Mouse (Mus musculus) spleen, adult 2 months (tissue): ENCODE measurements around the gene Cdyl. TPM values are rescaled to one million over a fixed set of nuclear protein-coding genes. Genes with fewer than 3 reads are reported as not detected.
A peak's percentile ranks its signal among the peaks of the same experiment; 100 is the strongest.

Source experiments
- DNase-seq, 2 experiments: peaks; one replicate each; pipeline versions ENCODE4 v3.0.0 to v3.0.0-alpha.2; 2012 to 2021; ENCODE audit warnings: low spot score in 2 of 2, low read depth in 1 of 2
- H3K27ac ChIP-seq: fragments of 200-500 bp; 2 replicates; pipeline ENCODE4 v1.5.1; 2012; ENCODE audit warnings: low read length, inconsistent platforms; ENCODE audit not compliant: insufficient read depth
- H3K27me3 ChIP-seq: fragments of 200-500 bp; 2 replicates; pipeline ENCODE4 v1.6.1; 2012; ENCODE audit warnings: mild to moderate bottlenecking, moderate library complexity, low read length, inconsistent platforms; ENCODE audit not compliant: control insufficient read depth, insufficient read depth
- H3K36me3 ChIP-seq: fragments of 200-500 bp; 2 replicates; pipeline ENCODE4 v1.6.1; 2012; ENCODE audit warnings: mild to moderate bottlenecking, low read length, inconsistent platforms; ENCODE audit not compliant: control insufficient read depth, insufficient read depth
- H3K4me1 ChIP-seq: fragments of 200-500 bp; 2 replicates; pipeline ENCODE4 v1.6.1; 2011; ENCODE audit warnings: inconsistent platforms; ENCODE audit not compliant: control insufficient read depth, insufficient read depth, insufficient read length
- H3K4me3 ChIP-seq: fragments of 200-500 bp; 2 replicates; pipeline ENCODE4 v1.5.1; 2011; ENCODE audit warnings: mild to moderate bottlenecking, inconsistent platforms; ENCODE audit not compliant: insufficient read depth, insufficient read length; ENCODE audit errors: extremely low read depth
- CTCF ChIP-seq: fragments of 200-500 bp; IDR thresholded peaks from 2 replicates; pipeline ENCODE4 v1.5.1; 2011; ENCODE audit warnings: mild to moderate bottlenecking, inconsistent platforms; ENCODE audit not compliant: insufficient read depth, insufficient read length, insufficient replicate concordance; ENCODE audit errors: extremely low read depth
- POLR2A ChIP-seq: fragments of 200-500 bp; IDR thresholded peaks from 2 replicates; pipeline ENCODE4 v1.6.1; 2011; ENCODE audit warnings: low read depth, low read length, inconsistent platforms
- WGBS: fragments of 180-500 bp; shearing (Covaris S2); methylation state at CpG from one replicate; pipeline ENCODE4 v1.1.7; 2018; 5-methylcytosine and 5-hydroxymethylcytosine counted together
- polyA plus RNA-seq: library from polyadenylated mRNA; depleted of rRNA; stranded (reverse); fragments of >200 nt; gene quantifications from 2 replicates; pipeline ENCODE4 v1.2.3, GENCODE M21; 2012

Gene Cdyl
- polyA plus RNA-seq, 1 experiment, result 4.4 TPM

DNA sequence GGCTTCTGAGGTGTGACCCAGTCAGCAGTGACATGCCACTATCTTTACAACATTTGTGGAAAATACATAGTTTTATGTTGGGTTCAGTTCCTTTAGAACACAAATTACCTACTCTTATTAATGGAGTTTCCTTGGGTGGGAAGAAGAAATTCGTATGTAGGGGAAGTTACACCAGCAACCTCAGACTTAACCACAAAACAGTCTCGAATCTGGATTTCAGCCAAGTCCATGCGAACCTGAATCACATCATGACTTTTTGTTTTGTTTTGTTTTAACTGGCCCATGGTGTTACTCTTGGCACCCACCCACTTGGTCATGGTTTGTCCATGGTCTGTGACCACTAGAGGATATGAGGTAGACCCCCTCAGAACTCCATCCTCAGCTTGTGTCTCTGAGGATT lies 211.5 kb downstream of the Cdyl start:
- no peak overlapping the region for H3K4me3 ChIP-seq
- peaks cover 4% of the 10 kb centered on the region for H3K36me3 ChIP-seq
- no peak overlapping the region for H3K27ac ChIP-seq
- H3K4me1 ChIP-seq, result peaks cover 6% of the 10 kb centered on the region; the same call in 1 of the 2 replicates
- no peaks in the 10 kb centered on the region for H3K27me3 ChIP-seq
- 10% methylated on average over 3 of the region's 3 CpGs for WGBS
- TF ChIP-seq CTCF (no peak), POLR2A (no peak)
- peak in 1 of 2 experiments; percentile 17 for DNase-seq

DNA sequence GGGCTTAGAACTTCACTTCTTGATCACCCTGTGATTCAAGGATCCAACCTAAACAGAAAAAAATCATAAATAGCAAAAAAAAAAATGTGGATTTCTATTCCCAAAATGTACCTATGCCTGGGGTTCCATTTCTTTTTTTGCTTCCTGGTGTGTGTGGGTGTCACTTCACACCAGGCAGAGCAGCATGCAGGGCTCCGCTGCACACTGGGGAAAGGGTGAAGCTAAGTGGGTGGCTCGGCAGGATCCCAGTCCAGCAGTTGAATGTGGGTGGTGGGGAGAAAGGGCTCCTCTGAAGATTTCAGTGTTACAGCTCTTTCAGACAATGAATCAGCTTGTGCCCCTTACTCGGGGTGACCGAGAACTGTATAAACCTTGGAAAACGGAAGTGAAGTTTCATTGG lies 215.8 kb downstream of the Cdyl start:
- peaks cover 6% of the 10 kb centered on the region; the same call in 1 of the 2 replicates for H3K4me1 ChIP-seq
- no peak overlapping the region for H3K4me3 ChIP-seq
- peaks cover 4% of the 10 kb centered on the region for H3K36me3 ChIP-seq
- no peaks in the 10 kb centered on the region for H3K27me3 ChIP-seq
- 94% methylated on average over 5 of the region's 5 CpGs for WGBS
- TF ChIP-seq CTCF (no peak), POLR2A (no peak)
- H3K27ac ChIP-seq, result no peak overlapping the region
- DNase-seq, result no peak

DNA sequence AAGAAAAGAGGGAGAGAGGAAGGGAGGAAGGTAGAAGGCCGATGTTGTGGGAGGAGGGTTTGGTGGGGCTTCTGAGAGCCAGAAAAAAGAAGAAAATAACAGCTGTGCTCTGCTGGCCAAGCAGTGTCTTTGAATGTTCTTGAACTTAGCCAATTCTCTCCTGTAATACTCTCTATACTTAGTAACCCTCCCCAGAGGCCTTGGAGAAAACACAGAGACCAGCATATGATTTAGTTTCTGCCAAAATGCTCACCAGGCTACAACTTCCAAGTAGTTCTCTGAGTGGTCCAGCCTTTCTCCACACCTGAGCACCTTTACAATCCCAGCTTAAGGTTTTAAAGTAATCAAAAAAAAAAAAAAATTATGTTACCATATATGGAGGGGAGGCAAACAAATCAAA lies 218.6 kb downstream of the Cdyl start:
- Histone ChIP-seq H3K4me1 (no peaks in the 10 kb centered on the region; the same call in 1 of the 2 replicates), H3K27me3 (no peaks in the 10 kb centered on the region), H3K27ac (no peak overlapping the region), H3K4me3 (no peak overlapping the region), H3K36me3 (peaks cover 4% of the 10 kb centered on the region)
- WGBS, result 48% methylated on average over 1 of the region's 1 CpGs
- no peak for DNase-seq
- TF ChIP-seq CTCF, result no peak
- no peak for TF ChIP-seq POLR2A

DNA sequence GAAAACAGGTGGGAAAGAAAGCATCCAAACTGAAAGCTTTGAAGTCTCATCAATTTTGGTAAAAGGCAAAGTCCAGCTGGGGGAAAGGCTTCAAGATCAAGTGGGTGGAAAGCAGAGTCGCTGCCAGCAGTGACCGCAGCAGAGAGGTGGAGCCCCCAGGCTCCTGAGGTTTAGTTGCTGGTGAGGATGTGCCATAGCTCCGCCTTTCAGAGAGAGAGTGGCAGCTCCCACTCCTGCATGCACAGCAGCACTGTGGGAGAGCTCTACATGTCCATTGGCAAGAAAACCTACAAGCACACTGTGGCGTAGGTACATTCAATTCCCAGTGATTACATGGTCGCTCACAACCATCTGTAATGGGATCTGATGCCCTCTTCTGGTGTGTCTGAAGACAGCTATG lies 219.4 kb downstream of the Cdyl start:
- DNase-seq, result no peak
- no peaks in the 10 kb centered on the region for H3K27me3 ChIP-seq
- 79% methylated on average over 5 of the region's 5 CpGs for WGBS
- no peak overlapping the region for H3K4me3 ChIP-seq
- H3K36me3 ChIP-seq, result peaks cover 4% of the 10 kb centered on the region
- TF ChIP-seq CTCF (no peak), POLR2A (no peak)
- H3K27ac ChIP-seq, result no peak overlapping the region
- no peaks in the 10 kb centered on the region; the same call in 1 of the 2 replicates for H3K4me1 ChIP-seq

DNA sequence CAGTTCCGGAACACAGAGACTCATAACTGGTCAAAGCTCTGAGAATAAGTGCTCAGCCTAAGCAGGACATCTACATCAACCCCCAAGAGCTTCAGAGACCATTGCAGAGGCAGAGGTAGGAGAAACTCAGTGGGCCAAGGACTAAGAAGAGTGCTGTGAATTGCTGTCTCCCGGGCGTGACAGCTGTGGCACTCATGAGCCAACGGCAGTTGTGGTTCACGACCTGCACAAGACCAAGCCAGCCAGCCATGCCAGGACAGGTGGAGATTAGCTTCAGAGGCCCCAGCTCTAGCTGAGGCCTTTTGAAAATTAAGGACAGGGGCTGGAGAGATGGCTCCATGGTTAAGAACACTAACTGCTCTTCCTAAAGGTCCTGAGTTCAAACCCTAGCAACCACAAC lies 219.9 kb downstream of the Cdyl start:
- Histone ChIP-seq H3K27me3 (no peaks in the 10 kb centered on the region), H3K4me3 (no peak overlapping the region), H3K27ac (no peak overlapping the region), H3K36me3 (peaks cover under 1% of the 10 kb centered on the region; the same call in 1 of the 2 replicates), H3K4me1 (no peaks in the 10 kb centered on the region; the same call in 1 of the 2 replicates)
- DNase-seq, result no peak
- WGBS, result 61% methylated on average over 5 of the region's 5 CpGs
- TF ChIP-seq CTCF (no peak), POLR2A (no peak)

DNA sequence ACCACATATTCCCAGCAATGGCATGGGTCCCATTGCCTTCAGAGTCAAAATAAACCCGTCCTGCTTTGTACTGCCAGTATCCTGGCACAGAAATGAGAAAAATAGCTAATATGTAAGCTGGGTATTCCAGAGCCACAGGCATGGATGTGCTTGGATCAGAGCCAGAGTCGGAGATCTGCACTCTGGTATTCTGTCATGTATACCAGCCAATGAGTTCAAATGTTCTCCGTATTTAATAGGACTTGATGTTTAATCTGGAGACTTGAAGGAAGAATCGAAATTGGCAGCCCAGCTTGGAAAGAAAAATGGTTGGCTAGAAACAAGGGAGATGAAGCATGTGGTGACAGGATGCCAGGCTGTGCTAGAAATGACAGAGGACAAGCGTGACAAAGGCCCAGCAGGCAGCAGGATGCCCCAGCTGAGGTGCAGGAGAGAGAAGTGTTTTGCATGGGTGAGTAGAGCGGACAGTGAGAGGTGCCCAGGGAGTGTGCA lies 221.0 kb downstream of the Cdyl start:
- no peak for DNase-seq
- H3K4me3 ChIP-seq, result no peak overlapping the region
- TF ChIP-seq POLR2A, result no peak
- TF ChIP-seq CTCF, result no peak
- H3K36me3 ChIP-seq, result no peaks in the 10 kb centered on the region
- H3K27me3 ChIP-seq, result no peaks in the 10 kb centered on the region
- no peaks in the 10 kb centered on the region; the same call in 1 of the 2 replicates for H3K4me1 ChIP-seq
- 78% methylated on average over 6 of the region's 6 CpGs for WGBS
- no peak overlapping the region for H3K27ac ChIP-seq

DNA sequence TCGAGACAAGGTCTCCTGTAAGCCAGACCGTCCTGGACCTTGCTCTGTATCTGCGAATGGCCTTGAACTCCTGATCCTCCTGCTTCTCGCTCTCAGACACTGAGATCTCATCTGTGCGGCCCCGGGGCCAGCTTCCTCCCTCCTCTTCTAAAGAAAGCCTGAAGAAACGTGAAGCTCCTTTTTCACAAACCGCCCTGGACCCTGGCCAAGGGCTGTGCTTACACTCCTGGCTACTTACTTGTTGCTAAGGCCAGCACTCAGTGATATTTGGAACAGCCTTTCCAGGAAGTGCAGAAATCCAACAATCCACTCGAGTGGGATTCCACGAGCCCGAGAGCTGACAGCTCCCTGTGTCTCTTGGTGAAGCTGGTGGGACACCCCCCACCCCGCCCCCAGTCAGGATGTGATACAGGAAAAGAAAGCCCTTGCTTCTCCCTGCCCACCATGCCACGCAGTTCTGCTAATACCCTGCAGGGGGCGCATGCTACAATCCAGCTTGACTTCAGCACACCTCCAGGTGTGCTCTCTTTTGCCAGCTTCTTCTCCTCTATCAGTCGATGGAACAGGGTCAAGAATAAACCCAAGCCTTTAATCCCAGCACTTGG lies 226.6 kb downstream of the Cdyl start:
- Histone ChIP-seq H3K4me1 (no peaks in the 10 kb centered on the region), H3K27ac (no peak overlapping the region), H3K27me3 (no peaks in the 10 kb centered on the region), H3K36me3 (no peaks in the 10 kb centered on the region), H3K4me3 (no peak overlapping the region)
- peak in 1 of 2 experiments; percentile 47 for DNase-seq
- TF ChIP-seq CTCF (peak; percentile 77; the same call in 1 of the 2 replicates), POLR2A (no peak)
- WGBS, result 30% methylated on average over 15 of the region's 15 CpGs
